ENCODE assay signal across 8 mouse cellular contexts in genomic region chr4:149733748-149734147, GRCm38 (mm10). TPM values are rescaled to one million over a fixed set of nuclear protein-coding genes. Genes with fewer than 3 reads are reported as not detected.
DNase-seq lines count a peak whose midpoint lies in the region; ATAC-seq lines count a peak whose summit lies in the region.

No protein-coding gene starts in this region.

- H3K4me1 ChIP-seq in heart, embryonic 13.5 days, result peaks cover 68% of the 10 kb centered on the region
- peaks cover 72% of the 10 kb centered on the region for H3K4me1 ChIP-seq in limb, embryonic 10.5 days

- H3K36me3 ChIP-seq in heart, embryonic 13.5 days, result peaks cover 30% of the 10 kb centered on the region
- H3K36me3 ChIP-seq in limb, embryonic 10.5 days, result peaks cover 59% of the 10 kb centered on the region

- peak overlapping the region; percentile 33; the same call in 1 of the 2 replicates for H3K27ac ChIP-seq in heart, embryonic 13.5 days (replicated peaks)
- H3K27ac ChIP-seq in limb, embryonic 10.5 days, result peak overlapping the region; percentile 50; the same call in 1 of the 2 replicates

- H3K4me3 ChIP-seq in heart, embryonic 13.5 days, result no peak overlapping the region
- no peak overlapping the region for H3K4me3 ChIP-seq in limb, embryonic 10.5 days

- WGBS in heart, embryonic 13.5 days, result 50% methylated on average over 6 of the region's 6 CpGs
- WGBS in limb, embryonic 10.5 days, result 47% methylated on average over 6 of the region's 6 CpGs

- H3K9ac ChIP-seq in heart, embryonic 13.5 days, result peak overlapping the region; percentile 29

- no peaks in the 10 kb centered on the region for H3K27me3 ChIP-seq in heart, embryonic 13.5 days (replicated peaks)
- H3K27me3 ChIP-seq in limb, embryonic 10.5 days (ENCODE audit: low read depth, poor library complexity, severe bottlenecking), result no peaks in the 10 kb centered on the region

- H3K9me3 ChIP-seq in heart, embryonic 13.5 days, result no peaks in the 10 kb centered on the region
- no peaks in the 10 kb centered on the region for H3K9me3 ChIP-seq in limb, embryonic 10.5 days (replicated peaks)

- no peak for ATAC-seq in heart, embryonic 13.5 days (ENCODE audit: extremely low read depth, insufficient number of reproducible peaks, low FRiP score, low TSS enrichment)

- H3K4me2 ChIP-seq in heart, embryonic 13.5 days, result no peak overlapping the region

- DNase-seq in cerebellum, adult 18-20 months, result peak; percentile 13 to 51
- no peak for DNase-seq in cerebellum, adult 9-10 months
- DNase-seq in brain, adult 2 months (ENCODE audit: low read depth, low spot score), result peak; percentile 66
- DNase-seq in limb, embryonic 10.5 days (ENCODE audit: low spot score), result no peak
- DNase-seq in layer of hippocampus, postnatal 25 days (ENCODE audit: extremely low spot score in 1 of 2, low spot score in 1 of 2), result no peak
- DNase-seq in spleen, postnatal 4 days (ENCODE audit: low spot score in 2 of 2), result no peak
- no peak for DNase-seq in lung, postnatal 10 days

RNA-seq across cellular contexts. Expression of gene Tmem201, which starts 4.1 kb away (rescaled TPM):
- 41.4 and 42.1 TPM in 2 replicates for polyA plus RNA-seq in heart, embryonic 13.5 days (2015; fragmentation: Nextera tagmentation; extraction: Ambion mirVana)
- polyA plus RNA-seq in limb, embryonic 10.5 days (2016; fragmentation: Nextera tagmentation; extraction: Ambion mirVana), result 50.7 and 52.1 TPM in 2 replicates
- 10 to 100 TPM; 66.5 to 70.7 TPM for total RNA-seq in layer of hippocampus, postnatal 25 days (2021)

RNA-seq across cellular contexts. Expression of gene Pik3cd, which starts 31.4 kb away (rescaled TPM):
- polyA plus RNA-seq in heart, embryonic 13.5 days (2015; fragmentation: Nextera tagmentation; extraction: Ambion mirVana), result 3.0 and 3.1 TPM in 2 replicates
- 2.7 and 3.4 TPM in 2 replicates for polyA plus RNA-seq in limb, embryonic 10.5 days (2016; fragmentation: Nextera tagmentation; extraction: Ambion mirVana)
- 10 to 100 TPM; 22.9 to 25.2 TPM for total RNA-seq in layer of hippocampus, postnatal 25 days (2021)

RNA-seq across cellular contexts. Expression of gene Slc25a33, which starts 40.3 kb away (rescaled TPM):
- polyA plus RNA-seq in heart, embryonic 13.5 days (2015; fragmentation: Nextera tagmentation; extraction: Ambion mirVana), result 5.9 and 7.4 TPM in 2 replicates
- polyA plus RNA-seq in limb, embryonic 10.5 days (2016; fragmentation: Nextera tagmentation; extraction: Ambion mirVana), result 24.5 and 25.4 TPM in 2 replicates
- 10 to 100 TPM; 31.0 to 38.8 TPM for total RNA-seq in layer of hippocampus, postnatal 25 days (2021)

Comparison
In these comparisons a context has a peak if more than half of its experiments do, and no peak if none do; other contexts are left out.
1. DNase-seq: peak in cerebellum, adult 18-20 months (2 of 2) and brain, adult 2 months (single experiment); none in cerebellum, adult 9-10 months (single experiment), limb, embryonic 10.5 days (single experiment), layer of hippocampus, postnatal 25 days (0 of 2), spleen, postnatal 4 days (0 of 2) and lung, postnatal 10 days (single experiment).